Mouse (Mus musculus) kidney, embryonic 16.5 days (tissue): Measurements from ENCODE around the gene Nat10. TPM values are rescaled to one million over a fixed set of nuclear protein-coding genes. Genes with fewer than 3 reads are reported as not detected.

Experiments
- ATAC-seq: fragments of 200-750 bp; cut with Nextera tagmentation; 2 replicates; pipeline ENCODE4 v1.8.0; 2017; ENCODE audit warnings: moderate TSS enrichment; ENCODE audit not compliant: low FRiP score, low TSS enrichment
- H3K27ac ChIP-seq: fragments of 300-500 bp; sonication (generic); 2 replicates; pipeline ENCODE4 v1.5.1; 2014; ENCODE audit warnings: low read length
- H3K27me3 ChIP-seq: fragments of 300-500 bp; sonication (generic); 2 replicates; pipeline ENCODE4 v1.6.1; 2014; ENCODE audit warnings: low read length, control low read depth, mixed read lengths; ENCODE audit not compliant: insufficient read depth
- H3K36me3 ChIP-seq: fragments of 300-500 bp; sonication (generic); 2 replicates; pipeline ENCODE4 v1.6.1; 2014; ENCODE audit warnings: low read length, control low read depth, mixed read lengths; ENCODE audit not compliant: insufficient read depth
- H3K4me1 ChIP-seq: fragments of 300-500 bp; sonication (generic); 2 replicates; pipeline ENCODE4 v1.6.1; 2014; ENCODE audit warnings: low read length, control low read depth, mixed read lengths; ENCODE audit not compliant: insufficient read depth
- H3K4me2 ChIP-seq: fragments of 300-500 bp; sonication (generic); replicated peaks from 2 replicates; pipeline ENCODE4 v1.6.1; 2014; ENCODE audit warnings: low read depth, low read length
- H3K4me3 ChIP-seq: fragments of 300-500 bp; sonication (generic); 2 replicates; pipeline ENCODE4 v1.5.1; 2014; ENCODE audit warnings: mild to moderate bottlenecking, low read length
- H3K9ac ChIP-seq: fragments of 300-500 bp; sonication (generic); replicated peaks from 2 replicates; pipeline ENCODE4 v1.6.1; 2014; ENCODE audit warnings: low read length
- H3K9me3 ChIP-seq: fragments of 300-500 bp; sonication (generic); 2 replicates; pipeline ENCODE4 v1.6.1; 2016; ENCODE audit warnings: low read length, control low read depth
- WGBS: fragments of 180-500 bp; shearing (Covaris S2); extraction: QIAGEN DNeasy Blood & Tissue Kit; methylation state at CpG from one replicate; pipeline ENCODE4 v1.1.7; 2014; 5-methylcytosine and 5-hydroxymethylcytosine counted together
- polyA plus RNA-seq: library from polyadenylated mRNA; unstranded; fragments of >200 nt; fragmentation: Nextera tagmentation; extraction: Ambion mirVana; gene quantifications from 2 replicates; pipeline ENCODE4 v1.2.1, GENCODE M21; 2015

Nat10 gene
- polyA plus RNA-seq, 1 experiment from 2014 or later = 32.2 TPM

GRCm38 (mm10) chr2:103724521-103724920, 36.5 kb downstream of the Nat10 start:
- Histone ChIP-seq H3K27me3 (no peaks in the 10 kb centered on the region), H3K4me3 (no peak overlapping the region), H3K27ac (no peak overlapping the region), H3K9ac (no peak overlapping the region), H3K9me3 (no peaks in the 10 kb centered on the region), H3K4me1 (no peaks in the 10 kb centered on the region), H3K4me2 (no peak overlapping the region), H3K36me3 (peaks cover 53% of the 10 kb centered on the region)
- ATAC-seq = no peak
- WGBS = 91% methylated on average over 2 of the region's 2 CpGs

- 90% methylated on average over 7 of the region's 7 CpGs for WGBS
- Histone ChIP-seq H3K9me3 (no peaks in the 10 kb centered on the region), H3K4me1 (no peaks in the 10 kb centered on the region), H3K4me2 (no peak overlapping the region), H3K4me3 (no peak overlapping the region), H3K27me3 (no peaks in the 10 kb centered on the region), H3K9ac (no peak overlapping the region), H3K36me3 (peaks cover 37% of the 10 kb centered on the region), H3K27ac (no peak overlapping the region)
- no peak for ATAC-seq
Observed at GRCm38 (mm10) chr2:103719292-103719646, 41.8 kb downstream of the Nat10 start.

GRCm38 (mm10) chr2:103718594-103719291, 42.3 kb downstream of the Nat10 start:
- WGBS = 63% methylated on average over 8 of the region's 8 CpGs
- Histone ChIP-seq H3K27ac (no peak overlapping the region), H3K4me1 (no peaks in the 10 kb centered on the region), H3K4me3 (no peak overlapping the region), H3K9me3 (no peaks in the 10 kb centered on the region), H3K9ac (no peak overlapping the region), H3K36me3 (peaks cover 33% of the 10 kb centered on the region), H3K27me3 (no peaks in the 10 kb centered on the region), H3K4me2 (no peak overlapping the region)
- ATAC-seq = peak; percentile 80

DNA sequence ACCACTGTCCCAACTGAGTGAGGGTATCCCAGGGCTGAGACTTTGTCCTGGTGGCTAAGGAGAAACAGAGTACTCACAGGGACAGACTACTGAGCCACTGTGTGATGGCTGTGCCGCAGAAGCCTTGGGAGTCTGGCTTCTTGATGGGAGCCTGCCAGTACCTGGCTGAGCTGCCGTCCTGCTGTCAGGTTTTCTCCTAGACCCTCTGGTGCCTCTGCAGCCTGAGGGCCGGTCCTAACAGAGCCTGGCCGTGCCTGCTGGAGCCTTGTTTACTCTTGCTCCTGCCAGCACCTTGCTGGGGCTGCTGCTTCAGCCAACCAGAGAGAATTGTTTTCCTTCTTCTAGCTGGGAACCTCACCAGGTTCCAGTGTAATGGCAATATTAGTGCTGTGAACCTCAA, 46.7 kb downstream of the Nat10 start:
- 0 out of 2 replicates have a peak, but pooled peaks cover 4% of the 10 kb centered on the region for H3K36me3 ChIP-seq
- no peak overlapping the region for H3K9ac ChIP-seq
- H3K4me2 ChIP-seq = no peak overlapping the region

GRCm38 (mm10) chr2:103713831-103714230, 47.2 kb downstream of the Nat10 start:
- H3K9ac ChIP-seq = no peak overlapping the region
- ATAC-seq = no peak
- 0 out of 2 replicates have a peak, but pooled peaks cover 4% of the 10 kb centered on the region for H3K36me3 ChIP-seq
- no peak overlapping the region for H3K4me2 ChIP-seq
- H3K4me3 ChIP-seq = no peak overlapping the region
- H3K9me3 ChIP-seq = no peaks in the 10 kb centered on the region
- no peaks in the 10 kb centered on the region for H3K4me1 ChIP-seq
- WGBS = 77% methylated on average over 7 of the region's 7 CpGs
- no peak overlapping the region for H3K27ac ChIP-seq
- H3K27me3 ChIP-seq = no peaks in the 10 kb centered on the region

More for the DNA sequence above, 46.7 kb downstream of the Nat10 start:
- Histone ChIP-seq H3K4me3 (no peak overlapping the region), H3K27ac (no peak overlapping the region), H3K9me3 (no peaks in the 10 kb centered on the region), H3K4me1 (no peaks in the 10 kb centered on the region), H3K27me3 (no peaks in the 10 kb centered on the region)
- WGBS = 82% methylated on average over 4 of the region's 4 CpGs
- no peak for ATAC-seq

DNA sequence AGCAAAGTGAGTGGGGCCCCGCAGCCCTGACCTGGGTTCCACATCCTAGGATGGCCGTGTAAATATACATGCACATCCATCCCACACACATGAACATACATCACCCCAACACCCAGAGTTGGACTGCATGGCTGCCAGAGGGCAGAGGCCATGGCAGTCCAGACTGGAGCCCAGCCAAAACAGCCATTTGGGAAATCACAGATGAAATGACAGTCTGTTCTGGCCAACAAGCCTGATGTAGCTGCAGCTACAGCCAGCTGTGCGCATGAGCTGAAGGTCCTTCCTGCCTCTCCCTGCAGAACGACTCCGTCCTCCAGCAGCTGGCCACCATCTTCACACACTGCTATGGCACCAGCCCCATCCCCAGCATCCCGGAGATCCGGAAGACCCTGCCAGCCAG, 50.2 kb downstream of the Nat10 start:
- Histone ChIP-seq H3K27ac (no peak overlapping the region), H3K27me3 (no peaks in the 10 kb centered on the region), H3K36me3 (no peaks in the 10 kb centered on the region; the same call in 1 of the 2 replicates), H3K4me3 (no peak overlapping the region), H3K4me2 (no peak overlapping the region), H3K9me3 (no peaks in the 10 kb centered on the region), H3K9ac (no peak overlapping the region), H3K4me1 (peaks cover 8% of the 10 kb centered on the region)
- peak; percentile 47; the same call in 1 of the 2 replicates for ATAC-seq
- 67% methylated on average over 7 of the region's 7 CpGs for WGBS

DNA sequence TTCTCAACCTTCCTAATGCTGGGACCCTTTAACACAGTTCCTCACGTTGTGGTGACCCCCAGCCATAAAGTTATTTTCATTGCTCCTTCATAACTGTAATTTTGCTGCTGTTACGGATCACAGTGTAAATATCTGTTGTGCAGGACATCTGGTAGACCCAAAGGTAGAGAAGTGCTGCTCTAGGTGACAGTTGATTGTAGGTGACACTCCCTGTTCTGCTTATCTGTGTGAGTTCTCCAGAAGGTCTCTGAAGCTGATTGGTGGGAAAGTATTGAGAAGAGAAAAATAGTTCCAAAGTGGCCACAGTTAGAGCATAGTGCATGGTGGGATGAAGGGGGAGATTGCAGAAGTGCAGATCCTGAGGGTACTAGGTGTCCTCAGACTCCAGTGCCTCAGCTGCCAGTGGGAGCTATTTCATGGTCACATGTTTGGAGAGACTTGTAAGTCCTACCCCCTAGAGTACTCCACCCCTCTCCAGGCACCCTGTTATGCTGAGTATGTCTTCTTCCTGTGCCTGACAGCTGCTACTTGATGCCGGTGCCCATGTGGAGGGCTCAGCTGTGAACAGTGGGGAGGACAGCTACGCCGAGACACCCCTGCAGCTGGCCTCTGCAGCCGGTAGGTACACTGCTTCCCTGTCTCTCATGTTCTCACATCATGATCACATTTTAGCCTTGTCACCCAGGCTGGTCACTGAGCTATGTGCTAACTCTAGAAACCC, 53.9 kb downstream of the Nat10 start:
- Histone ChIP-seq H3K4me2 (no peak overlapping the region), H3K27me3 (no peaks in the 10 kb centered on the region), H3K9me3 (no peaks in the 10 kb centered on the region), H3K4me3 (no peak overlapping the region), H3K27ac (no peak overlapping the region), H3K36me3 (peaks cover 2% of the 10 kb centered on the region; the same call in 1 of the 2 replicates), H3K9ac (no peak overlapping the region), H3K4me1 (peaks cover 9% of the 10 kb centered on the region)
- ATAC-seq = no peak
- WGBS = 85% methylated on average over 6 of the region's 6 CpGs

DNA sequence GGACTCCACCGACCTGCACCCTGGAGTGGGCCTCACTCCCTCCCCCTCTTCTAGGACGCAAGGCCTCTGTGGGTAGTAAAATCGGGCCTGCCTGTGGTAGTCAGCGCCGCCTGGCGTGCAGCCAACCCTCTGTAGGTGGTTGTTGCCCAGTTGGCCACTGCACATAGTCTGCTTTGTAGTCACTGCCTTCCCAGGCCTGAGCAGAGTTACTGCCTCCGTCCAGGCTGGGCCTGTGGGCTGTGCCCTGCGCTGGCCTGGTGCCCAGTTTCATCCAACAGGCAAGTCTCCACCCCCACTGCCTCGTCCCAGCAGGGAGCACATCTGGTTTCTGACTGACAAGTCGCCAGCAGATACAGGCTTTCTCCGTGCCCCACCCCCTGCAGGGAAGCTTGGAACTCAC, 54.8 kb downstream of the Nat10 start:
- Histone ChIP-seq H3K36me3 (peaks cover 2% of the 10 kb centered on the region; the same call in 1 of the 2 replicates), H3K4me2 (no peak overlapping the region), H3K27me3 (no peaks in the 10 kb centered on the region), H3K9ac (no peak overlapping the region), H3K9me3 (no peaks in the 10 kb centered on the region), H3K4me3 (no peak overlapping the region), H3K4me1 (peaks cover 9% of the 10 kb centered on the region), H3K27ac (no peak overlapping the region)
- 23% methylated on average over 11 of the region's 11 CpGs for WGBS
- ATAC-seq = peak; percentile 88

DNA sequence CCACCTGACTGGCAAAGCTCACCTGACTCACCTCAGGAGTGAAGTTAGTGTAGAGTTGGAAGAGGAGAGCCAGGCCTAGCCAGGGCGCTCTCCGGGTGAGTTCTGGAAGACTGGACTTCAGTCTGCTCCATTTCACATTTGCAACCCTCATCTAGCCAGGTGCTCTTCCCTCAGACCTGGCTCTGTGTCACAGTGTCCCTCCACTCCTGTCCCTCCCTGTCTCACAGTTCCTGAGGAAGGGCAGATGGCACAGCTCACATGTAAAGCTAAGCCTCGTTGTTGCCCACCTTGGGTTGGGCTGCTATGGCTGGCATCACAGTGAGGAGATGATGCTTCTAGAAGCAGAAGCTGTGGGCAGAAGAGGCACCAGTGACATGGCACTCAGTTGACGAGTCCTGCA, 55.2 kb downstream of the Nat10 start:
- 66% methylated on average over 4 of the region's 4 CpGs for WGBS
- H3K27me3 ChIP-seq = no peaks in the 10 kb centered on the region
- H3K9ac ChIP-seq = no peak overlapping the region
- H3K27ac ChIP-seq = no peak overlapping the region
- no peak overlapping the region for H3K4me3 ChIP-seq
- H3K4me1 ChIP-seq = peaks cover 9% of the 10 kb centered on the region
- H3K9me3 ChIP-seq = no peaks in the 10 kb centered on the region
- ATAC-seq = no peak
- H3K4me2 ChIP-seq = no peak overlapping the region
- H3K36me3 ChIP-seq = peaks cover 2% of the 10 kb centered on the region; the same call in 1 of the 2 replicates

GRCm38 (mm10) chr2:103703865-103704264, 57.2 kb downstream of the Nat10 start:
- Histone ChIP-seq H3K9me3 (no peaks in the 10 kb centered on the region), H3K27ac (no peak overlapping the region)
- 64% methylated on average over 4 of the region's 4 CpGs for WGBS

More at GRCm38 (mm10) chr2:103703865-103704264, 57.2 kb downstream of the Nat10 start:
- Histone ChIP-seq H3K4me3 (no peak overlapping the region), H3K4me1 (peaks cover 9% of the 10 kb centered on the region), H3K9ac (no peak overlapping the region), H3K36me3 (peaks cover 2% of the 10 kb centered on the region; the same call in 1 of the 2 replicates), H3K27me3 (no peaks in the 10 kb centered on the region), H3K4me2 (no peak overlapping the region)
- no peak for ATAC-seq
